Mouse (Mus musculus) lung, postnatal 0 days (tissue): ENCODE measurements around the gene Smcp. TPM values are rescaled to one million over a fixed set of nuclear protein-coding genes. Genes with fewer than 3 reads are reported as not detected.

Experiments used
- ATAC-seq: fragments of 200-750 bp; cut with Nextera tagmentation; 2 replicates; pipeline ENCODE4 v1.8.0; 2017; ENCODE audit warnings: moderate library complexity
- DNase-seq: peaks from one replicate; pipeline ENCODE4 v3.0.0-alpha.2; 2016; ENCODE audit warnings: low spot score
- H3K27ac ChIP-seq: fragments of 300-500 bp; sonication (generic); 2 replicates; pipeline ENCODE4 v1.5.1; 2014; ENCODE audit warnings: antibody characterized with exemption, mild to moderate bottlenecking, low read length, mixed read lengths
- H3K27me3 ChIP-seq: fragments of 300-500 bp; sonication (generic); replicated peaks from 2 replicates; pipeline ENCODE4 v1.6.1; 2014; ENCODE audit warnings: low read length, mixed read lengths; ENCODE audit not compliant: insufficient read depth
- H3K36me3 ChIP-seq: fragments of 300-500 bp; sonication (generic); 2 replicates; pipeline ENCODE4 v1.6.1; 2014; ENCODE audit warnings: low read length, mixed read lengths; ENCODE audit not compliant: insufficient read depth
- H3K4me1 ChIP-seq: fragments of 300-500 bp; sonication (generic); 2 replicates; pipeline ENCODE4 v1.6.1; 2014; ENCODE audit warnings: antibody characterized with exemption, low read depth, low read length, mixed read lengths; ENCODE audit not compliant: insufficient read depth
- H3K4me2 ChIP-seq: fragments of 300-500 bp; sonication (generic); replicated peaks from 2 replicates; pipeline ENCODE4 v1.6.1; 2014; ENCODE audit warnings: low read depth, mild to moderate bottlenecking, low read length, moderate library complexity, mixed read lengths
- H3K4me3 ChIP-seq: fragments of 300-500 bp; sonication (generic); 2 replicates; pipeline ENCODE4 v1.5.1; 2014; ENCODE audit warnings: low read depth, low read length
- H3K9ac ChIP-seq: fragments of 300-500 bp; sonication (generic); replicated peaks from 2 replicates; pipeline ENCODE4 v1.6.1; 2014; ENCODE audit warnings: low read depth, mild to moderate bottlenecking
- H3K9me3 ChIP-seq: fragments of 300-500 bp; sonication (generic); 2 replicates; pipeline ENCODE4 v1.6.1; 2016; ENCODE audit warnings: low read length, mixed read lengths
- CTCF ChIP-seq: IDR thresholded peaks from 2 replicates; pipeline ENCODE4 v1.5.1; 2016; ENCODE audit warnings: antibody characterized with exemption, mild to moderate bottlenecking
- EP300 ChIP-seq: IDR thresholded peaks from 2 replicates; pipeline ENCODE4 v1.6.1; 2016; ENCODE audit warnings: antibody characterized with exemption, mild to moderate bottlenecking, control low read depth
- WGBS: fragments of 180-500 bp; shearing (Covaris S2); extraction: QIAGEN DNeasy Blood & Tissue Kit; methylation state at CpG from one replicate; pipeline ENCODE4 v1.1.7; 2014; 5-methylcytosine and 5-hydroxymethylcytosine counted together
- polyA plus RNA-seq: library from polyadenylated mRNA; unstranded; fragments of >200 nt; fragmentation: Nextera tagmentation; extraction: Ambion mirVana; gene quantifications from 2 replicates; pipeline ENCODE4 v1.2.1, GENCODE M21; 2015

Smcp gene
- polyA plus RNA-seq, result not detected in 2 replicates

DNA sequence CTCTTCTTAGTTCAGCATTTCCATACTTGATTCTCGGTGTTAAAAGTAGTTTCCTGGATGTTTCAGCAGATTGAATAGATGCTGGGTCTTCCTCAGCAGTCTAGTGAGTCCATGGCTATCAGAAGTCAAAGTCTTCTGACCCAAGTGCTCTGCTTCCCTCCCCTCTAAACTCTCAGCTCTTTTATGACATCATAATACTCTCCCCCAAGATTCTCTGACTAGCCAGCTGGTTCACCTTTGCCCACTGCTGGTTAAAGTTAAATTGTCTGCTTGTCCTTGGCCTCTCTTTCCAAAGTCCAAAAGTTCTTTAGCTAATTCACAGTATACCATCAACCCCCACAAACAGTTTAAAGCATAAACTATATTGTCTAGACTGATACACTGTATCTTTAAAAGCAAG lies at the start of gene Smcp:
TSS of gene Smcp (minus strand) at position 140 of the 400 bp plus-strand sequence.
- Histone ChIP-seq H3K27ac (no peak within 1 kb of the TSS), H3K9me3 (no peaks in the 10 kb centered on the region), H3K9ac (no peak within 1 kb of the TSS), H3K4me3 (no peak within 1 kb of the TSS), H3K4me1 (no peaks in the 10 kb centered on the region), H3K4me2 (no peak within 1 kb of the TSS), H3K36me3 (no peaks in the 10 kb centered on the region), H3K27me3 (no peaks in the 10 kb centered on the region)
- 70% methylated on average over 1 of the region's 1 CpGs for WGBS
- no peak for DNase-seq
- no peak for ATAC-seq
- TF ChIP-seq EP300, result no peak
- no peak for TF ChIP-seq CTCF

DNA sequence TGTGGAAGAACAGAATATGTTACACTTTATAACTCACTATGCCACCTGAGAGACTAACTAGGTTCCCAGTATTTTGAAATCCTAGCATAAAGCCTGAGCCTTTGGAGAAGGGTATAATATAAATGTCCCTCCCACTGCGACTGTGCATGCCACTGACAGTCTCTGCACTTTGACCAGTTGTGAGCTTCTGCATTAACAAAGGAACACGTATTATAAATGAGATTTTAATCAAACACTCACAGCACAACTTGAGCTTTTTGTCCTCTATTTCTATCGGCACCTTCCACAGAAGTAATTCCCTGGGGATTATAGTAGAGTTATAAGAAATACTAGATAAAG lies 49.8 kb upstream of the Smcp start:
- no peak overlapping the region for H3K4me2 ChIP-seq
- 56% methylated on average over 3 of the region's 3 CpGs for WGBS
- no peak overlapping the region for H3K4me3 ChIP-seq
- no peak overlapping the region for H3K27ac ChIP-seq
- H3K27me3 ChIP-seq, result no peaks in the 10 kb centered on the region
- no peak for ATAC-seq
- H3K36me3 ChIP-seq, result no peaks in the 10 kb centered on the region
- no peaks in the 10 kb centered on the region for H3K9me3 ChIP-seq
- no peak for DNase-seq
- no peak for TF ChIP-seq CTCF
- no peak for TF ChIP-seq EP300
- no peak overlapping the region for H3K9ac ChIP-seq
- no peaks in the 10 kb centered on the region for H3K4me1 ChIP-seq

- TF ChIP-seq CTCF (no peak), EP300 (no peak)
- no peak overlapping the region for H3K27ac ChIP-seq
- no peaks in the 10 kb centered on the region for H3K4me1 ChIP-seq
- no peaks in the 10 kb centered on the region for H3K27me3 ChIP-seq
- no peaks in the 10 kb centered on the region for H3K9me3 ChIP-seq
- H3K4me2 ChIP-seq, result no peak overlapping the region
- no peak for ATAC-seq
- WGBS, result 41% methylated on average over 1 of the region's 1 CpGs
- no peak overlapping the region for H3K4me3 ChIP-seq
- no peak overlapping the region for H3K9ac ChIP-seq
- no peaks in the 10 kb centered on the region for H3K36me3 ChIP-seq
- DNase-seq, result no peak
Observed at GRCm38 (mm10) chr3:92637745-92638652, 49.2 kb upstream of the Smcp start.

DNA sequence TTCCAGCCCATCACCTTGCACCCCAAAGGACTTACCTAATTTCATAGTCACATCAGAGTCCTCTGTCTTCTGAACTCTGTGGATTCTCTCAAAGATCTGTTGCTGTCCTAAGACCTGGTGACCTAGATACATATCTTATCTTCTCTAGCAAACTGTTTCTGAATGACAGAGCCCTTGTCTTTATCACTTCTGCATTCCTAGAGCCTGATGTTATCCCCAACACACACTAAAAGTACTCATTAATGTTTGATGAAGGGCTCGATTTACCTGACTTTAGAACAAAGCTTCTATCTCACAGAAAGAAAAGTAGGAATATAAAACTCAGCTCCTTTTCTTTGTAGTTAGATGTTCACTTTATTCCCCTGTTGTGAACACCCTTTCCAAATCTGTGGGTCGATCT lies 32.8 kb upstream of the Smcp start, which contains the start of gene Lce6a:
TSS of gene Lce6a (minus strand) at position 101 of the 400 bp plus-strand sequence.
- Histone ChIP-seq H3K4me3 (no peak within 1 kb of the TSS), H3K27ac (no peak within 1 kb of the TSS), H3K9me3 (no peaks in the 10 kb centered on the region), H3K36me3 (no peaks in the 10 kb centered on the region), H3K27me3 (no peaks in the 10 kb centered on the region), H3K4me2 (no peak within 1 kb of the TSS), H3K4me1 (no peaks in the 10 kb centered on the region), H3K9ac (no peak within 1 kb of the TSS)
- ATAC-seq (no peak), DNase-seq (no peak)
- WGBS, result 43% methylated on average over 2 of the region's 2 CpGs
- TF ChIP-seq EP300, result no peak
- TF ChIP-seq CTCF, result no peak

GRCm38 (mm10) chr3:92609804-92610203 lies 21.0 kb upstream of the Smcp start:
- WGBS, result 44% methylated on average over 1 of the region's 1 CpGs
- Histone ChIP-seq H3K36me3 (no peaks in the 10 kb centered on the region), H3K4me1 (no peaks in the 10 kb centered on the region), H3K4me2 (no peak overlapping the region), H3K9ac (no peak overlapping the region), H3K27me3 (no peaks in the 10 kb centered on the region), H3K9me3 (no peaks in the 10 kb centered on the region), H3K27ac (no peak overlapping the region), H3K4me3 (no peak overlapping the region)
- TF ChIP-seq EP300 (no peak), CTCF (no peak)
- ATAC-seq (no peak), DNase-seq (no peak)

DNA sequence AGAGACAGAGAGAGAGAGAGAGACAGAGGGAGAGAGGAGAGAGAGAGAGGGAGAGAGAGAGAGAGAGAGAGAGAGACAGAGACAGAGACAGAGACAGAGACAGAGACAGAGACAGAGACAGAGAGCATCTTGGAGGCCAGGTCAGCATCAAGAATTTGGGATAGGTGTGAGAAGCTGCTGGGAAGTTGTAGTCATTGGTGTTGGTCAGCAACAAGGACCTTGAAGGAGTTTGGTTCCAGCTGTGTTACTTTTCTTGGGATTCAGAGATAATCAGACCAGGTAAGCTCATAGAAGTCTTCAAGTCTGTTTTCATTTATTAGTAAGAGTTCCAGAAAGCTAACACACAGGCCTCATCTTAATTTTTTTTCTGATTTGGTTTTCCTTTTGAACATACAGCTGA lies 18.6 kb upstream of the Smcp start, which contains the start of gene 2210017I01Rik:
TSS of gene 2210017I01Rik (minus strand) at position 101 of the 400 bp plus-strand sequence.
- Histone ChIP-seq H3K4me2 (no peak within 1 kb of the TSS), H3K36me3 (no peaks in the 10 kb centered on the region), H3K9me3 (no peaks in the 10 kb centered on the region), H3K4me1 (no peaks in the 10 kb centered on the region), H3K4me3 (no peak within 1 kb of the TSS), H3K9ac (no peak within 1 kb of the TSS), H3K27ac (no peak within 1 kb of the TSS), H3K27me3 (no peaks in the 10 kb centered on the region)
- TF ChIP-seq EP300, result no peak
- no peak for TF ChIP-seq CTCF
- ATAC-seq (no peak), DNase-seq (no peak)
